Mouse (Mus musculus) erythroblast, embryonic 14.5 days (primary cell): ENCODE measurements around the gene Nop58.

ENCODE experiments used
- GATA1 ChIP-seq: IDR thresholded peaks from 2 replicates; pipeline ENCODE4 v1.6.1; 2012; ENCODE audit warnings: low read length, inconsistent platforms, mixed read lengths
- TAL1 ChIP-seq: IDR thresholded peaks from 3 replicates; pipeline ENCODE4 v1.6.1; 2012; ENCODE audit warnings: low read length, inconsistent platforms, mixed read lengths

GRCm38 (mm10) chr1:59642488-59642887, 42.3 kb upstream of the Nop58 start:
- no peak for TF ChIP-seq TAL1
- no peak for TF ChIP-seq GATA1
